Mouse (Mus musculus) cerebellum, adult 2 months (tissue): Measurements from ENCODE around the gene Kirrel3.

Experiments
- CTCF ChIP-seq: fragments of 200-500 bp; IDR thresholded peaks from 2 replicates; pipeline ENCODE4 v1.5.1; 2011; ENCODE audit warnings: low read depth, mild to moderate bottlenecking, control low read depth, low read length, moderate library complexity, borderline replicate concordance; ENCODE audit not compliant: insufficient read depth
- POLR2A ChIP-seq: fragments of 200-500 bp; IDR thresholded peaks from 2 replicates; pipeline ENCODE4 v1.6.1; 2011; ENCODE audit warnings: low read length, control low read depth, borderline replicate concordance; ENCODE audit not compliant: insufficient read depth

GRCm38 (mm10) chr9:34493571-34493970, 7.9 kb downstream of the Kirrel3 start:
- TF ChIP-seq POLR2A (no peak), CTCF (peak; percentile 44; the same call in 1 of the 2 replicates)
